Mouse (Mus musculus): ENCODE measurements around the gene Naa80. TPM values are rescaled to one million over a fixed set of nuclear protein-coding genes. Genes with fewer than 3 reads are reported as not detected.
A peak's percentile ranks its signal among the peaks of the same experiment; 100 is the strongest.
"Not testable (repeated sequence)": the region's sequence is repeated elsewhere in the genome, so short reads cannot be mapped to it uniquely, and the experiment has no call there.

Naa80 gene
- polyA plus RNA-seq, 1 experiment from 2014 or later: 17.9 TPM

DNA sequence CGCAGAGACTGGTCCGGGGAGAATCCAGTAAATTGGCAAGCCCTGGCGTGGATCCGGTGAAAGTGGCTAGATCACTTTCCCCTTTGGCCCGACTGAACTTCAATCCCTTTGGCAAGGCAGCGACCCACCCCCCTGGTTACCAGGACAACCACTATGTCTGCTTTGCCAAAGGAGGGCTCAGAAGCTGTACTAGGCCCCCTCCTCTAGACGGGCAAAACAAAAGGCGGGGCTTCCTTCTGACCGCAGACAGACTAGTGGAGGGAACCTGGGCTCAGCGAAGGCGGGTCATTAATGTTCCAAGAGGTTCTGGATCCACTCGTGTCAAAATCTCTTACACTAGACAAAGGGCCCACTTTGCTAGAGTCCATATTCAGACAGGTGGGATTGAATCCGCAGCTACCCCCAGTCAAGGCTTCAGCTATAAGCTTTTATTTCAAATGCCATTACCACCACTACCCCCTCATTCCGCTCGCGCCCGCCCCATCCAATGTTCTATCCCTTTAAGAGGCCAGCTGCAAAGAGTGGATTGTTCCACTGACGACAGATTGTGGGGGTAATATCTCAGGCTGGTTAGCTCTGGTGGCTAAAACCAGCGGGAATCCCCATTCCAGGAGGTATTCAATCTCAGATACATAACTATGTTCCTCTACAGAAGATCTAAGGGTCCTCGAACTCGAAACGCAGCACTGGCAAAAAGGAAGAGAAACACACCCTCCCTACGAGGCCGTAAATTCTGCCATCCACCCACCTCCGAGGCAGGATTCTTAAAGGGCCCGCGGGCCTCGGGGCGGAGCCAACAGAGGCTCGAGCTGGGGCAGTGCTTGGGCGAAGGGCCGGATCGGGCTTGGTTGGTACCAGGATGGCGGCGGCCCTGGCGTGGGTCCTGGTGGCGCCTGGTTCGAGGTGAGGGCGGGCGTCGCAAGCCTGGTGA lies 10.1 kb upstream of the Naa80 start:
- DNase-seq (ENCODE audit: extremely low spot score, low spot score): peak; percentile 90
- H3K4me1 ChIP-seq: peaks cover 78% of the 10 kb centered on the region
- no peaks in the 10 kb centered on the region for H3K27me3 ChIP-seq (ENCODE audit: poor library complexity, severe bottlenecking)
- peak overlapping the region; percentile 93 for H3K4me3 ChIP-seq
- WGBS: under 1% methylated on average over 41 of the region's 41 CpGs
- peak overlapping the region; percentile 94 for H3K27ac ChIP-seq
- peaks cover 2% of the 10 kb centered on the region; the same call in 1 of the 2 replicates for H3K9me3 ChIP-seq
- peaks cover 63% of the 10 kb centered on the region for H3K36me3 ChIP-seq (replicated peaks)

DNA sequence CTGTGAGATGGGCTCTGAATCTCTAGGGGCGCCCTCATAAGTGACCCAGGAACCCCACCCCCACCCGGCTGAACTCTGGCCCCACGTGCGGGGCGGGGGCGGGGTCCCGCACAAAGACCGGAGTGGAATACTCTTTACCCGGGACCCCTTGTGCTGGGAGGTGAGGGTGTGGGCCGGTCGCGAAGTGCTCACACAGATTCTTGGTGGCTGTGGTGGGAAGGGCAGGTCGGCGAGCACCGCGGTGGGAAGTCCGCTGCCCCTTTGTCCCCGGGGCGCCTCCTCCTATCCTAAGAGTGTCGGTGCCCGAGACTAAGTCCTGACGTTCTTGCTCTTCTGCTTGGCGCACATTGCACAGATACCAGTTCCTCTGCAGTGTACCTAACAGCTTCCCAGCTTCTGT lies 9.4 kb upstream of the Naa80 start:
- H3K27me3 ChIP-seq (ENCODE audit: poor library complexity, severe bottlenecking): no peaks in the 10 kb centered on the region
- peaks cover 68% of the 10 kb centered on the region for H3K36me3 ChIP-seq (replicated peaks)
- H3K4me1 ChIP-seq: peaks cover 71% of the 10 kb centered on the region
- H3K4me3 ChIP-seq: peak overlapping the region; percentile 93
- no peak for DNase-seq (ENCODE audit: extremely low spot score, low spot score)
- WGBS: under 1% methylated on average over 23 of the region's 23 CpGs
- peak overlapping the region; percentile 94 for H3K27ac ChIP-seq
- peaks cover 3% of the 10 kb centered on the region; the same call in 1 of the 2 replicates for H3K9me3 ChIP-seq

- DNase-seq (ENCODE audit: extremely low spot score, low spot score): no peak
- H3K36me3 ChIP-seq (replicated peaks): peaks cover 68% of the 10 kb centered on the region
- no peaks in the 10 kb centered on the region for H3K27me3 ChIP-seq (ENCODE audit: poor library complexity, severe bottlenecking)
- H3K4me1 ChIP-seq: peaks cover 64% of the 10 kb centered on the region
- peaks cover 3% of the 10 kb centered on the region; the same call in 1 of the 2 replicates for H3K9me3 ChIP-seq
- peak overlapping the region; percentile 94 for H3K27ac ChIP-seq
- WGBS: 63% methylated on average over 13 of the region's 13 CpGs
- peak overlapping the region; percentile 93 for H3K4me3 ChIP-seq
Observed at GRCm38 (mm10) chr9:107570016-107570415, 8.7 kb upstream of the Naa80 start.

- DNase-seq (ENCODE audit: extremely low spot score, low spot score): no peak
- Histone ChIP-seq H3K9me3 (peaks cover 3% of the 10 kb centered on the region; the same call in 1 of the 2 replicates), H3K4me1 (peaks cover 61% of the 10 kb centered on the region), H3K27ac (peak overlapping the region; percentile 94), H3K27me3 (ENCODE audit: poor library complexity, severe bottlenecking) (no peaks in the 10 kb centered on the region), H3K36me3 (replicated peaks) (peaks cover 64% of the 10 kb centered on the region), H3K4me3 (peak overlapping the region; percentile 93)
- 94% methylated on average over 21 of the region's 21 CpGs for WGBS
Observed at GRCm38 (mm10) chr9:107570845-107571244, 7.8 kb upstream of the Naa80 start.

- Histone ChIP-seq H3K27ac (no peak overlapping the region), H3K4me1 (peaks cover 61% of the 10 kb centered on the region), H3K9me3 (peaks cover 3% of the 10 kb centered on the region; the same call in 1 of the 2 replicates), H3K27me3 (ENCODE audit: poor library complexity, severe bottlenecking) (no peaks in the 10 kb centered on the region), H3K4me3 (peak overlapping the region; percentile 93), H3K36me3 (replicated peaks) (peaks cover 57% of the 10 kb centered on the region)
- no peak for DNase-seq (ENCODE audit: extremely low spot score, low spot score)
- WGBS: 93% methylated on average over 22 of the region's 22 CpGs
Observed at GRCm38 (mm10) chr9:107571534-107572326, 7.0 kb upstream of the Naa80 start.

GRCm38 (mm10) chr9:107572327-107572662 lies 6.4 kb upstream of the Naa80 start:
- peaks cover 56% of the 10 kb centered on the region for H3K36me3 ChIP-seq (replicated peaks)
- H3K4me3 ChIP-seq: no peak overlapping the region
- WGBS: 97% methylated on average over 2 of the region's 2 CpGs

DNA sequence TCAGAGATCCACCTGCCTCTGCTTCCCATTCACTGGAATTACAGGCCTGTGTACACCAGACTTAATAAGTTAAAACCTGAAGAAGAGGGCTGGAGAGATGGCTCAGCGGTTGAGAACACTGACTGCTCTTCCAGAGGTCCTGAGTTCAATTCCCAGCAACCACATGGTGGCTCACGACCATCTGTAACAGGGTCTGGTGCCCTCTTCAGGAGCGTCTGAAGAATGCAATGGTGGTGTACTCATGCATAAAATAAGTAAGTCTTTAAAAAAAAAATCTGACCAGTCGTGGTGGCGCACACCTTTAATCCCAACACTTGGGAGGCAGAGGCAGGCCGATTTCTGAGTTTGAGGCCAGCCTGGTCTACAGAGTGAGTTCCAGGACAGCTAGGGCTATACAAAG lies 4.9 kb upstream of the Naa80 start:
- DNase-seq (ENCODE audit: extremely low spot score, low spot score); H3K4me3 ChIP-seq; H3K27me3 ChIP-seq (ENCODE audit: poor library complexity, severe bottlenecking); H3K9me3 ChIP-seq; H3K27ac ChIP-seq: not testable (repeated sequence)
- H3K36me3 ChIP-seq (replicated peaks): peaks cover 56% of the 10 kb centered on the region
- WGBS: 80% methylated on average over 6 of the region's 6 CpGs
- peaks cover 62% of the 10 kb centered on the region for H3K4me1 ChIP-seq

More at GRCm38 (mm10) chr9:107572327-107572662, 6.4 kb upstream of the Naa80 start:
- peaks cover 61% of the 10 kb centered on the region for H3K4me1 ChIP-seq
- no peak for DNase-seq (ENCODE audit: extremely low spot score, low spot score)
- peaks cover 3% of the 10 kb centered on the region; the same call in 1 of the 2 replicates for H3K9me3 ChIP-seq
- H3K27me3 ChIP-seq (ENCODE audit: poor library complexity, severe bottlenecking): no peaks in the 10 kb centered on the region
- H3K27ac ChIP-seq: no peak overlapping the region

GRCm38 (mm10) chr9:107575579-107576356 lies 2.9 kb upstream of the Naa80 start:
- WGBS: 86% methylated on average over 14 of the region's 14 CpGs
- H3K4me1 ChIP-seq: peaks cover 69% of the 10 kb centered on the region
- DNase-seq (ENCODE audit: extremely low spot score, low spot score): no peak
- no peaks in the 10 kb centered on the region for H3K27me3 ChIP-seq (ENCODE audit: poor library complexity, severe bottlenecking)
- H3K9me3 ChIP-seq: peaks cover 3% of the 10 kb centered on the region; the same call in 1 of the 2 replicates
- no peak overlapping the region for H3K4me3 ChIP-seq
- peak overlapping the region; percentile 86 for H3K27ac ChIP-seq
- H3K36me3 ChIP-seq (replicated peaks): peaks cover 53% of the 10 kb centered on the region

DNA sequence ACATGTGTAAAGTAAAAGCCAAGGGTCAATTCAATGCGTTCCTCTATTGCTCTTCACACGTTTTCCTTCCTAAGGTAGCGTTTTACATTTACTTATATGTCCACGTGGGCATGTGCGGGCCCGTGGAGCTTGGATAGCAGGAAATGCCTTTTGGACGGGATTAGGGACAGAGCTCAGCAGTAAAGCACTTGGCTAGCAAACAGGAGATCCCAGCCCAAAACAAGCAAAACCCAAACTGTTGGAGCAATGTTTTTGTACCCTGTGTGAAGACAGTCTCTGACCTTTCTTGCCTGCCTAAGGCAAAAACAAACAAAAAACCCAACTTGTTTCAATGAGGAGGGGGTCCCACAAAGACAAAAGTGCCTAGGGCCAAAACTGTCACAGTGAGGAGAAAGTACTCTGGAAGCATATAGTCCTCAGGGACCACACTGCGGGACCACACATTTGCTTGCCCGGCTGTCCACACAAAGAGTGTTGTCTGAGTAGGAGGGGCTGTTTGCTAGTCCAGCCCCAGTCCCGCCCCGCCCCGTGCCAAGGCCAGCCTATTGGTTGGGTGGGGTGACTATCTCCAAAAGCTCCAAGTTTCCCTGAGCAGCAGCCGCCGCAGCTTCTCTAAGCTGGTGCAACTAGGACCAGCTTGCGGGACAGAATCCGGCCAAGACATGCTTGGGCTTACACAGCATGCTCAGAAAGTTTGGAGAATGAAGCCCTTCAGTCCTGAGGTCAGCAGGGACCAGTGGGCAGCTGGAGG lies 2.2 kb upstream of the Naa80 start, which contains the start of gene Hyal1:
Hyal1 (plus strand) TSS at position 571 of the 751 bp plus-strand sequence.
- WGBS: 27% methylated on average over 16 of the region's 16 CpGs
- H3K9me3 ChIP-seq: peaks cover 3% of the 10 kb centered on the region; the same call in 1 of the 2 replicates
- peak within 1 kb of the TSS; percentile 86 for H3K27ac ChIP-seq
- H3K4me3 ChIP-seq: peak within 1 kb of the TSS; percentile 52
- peak; percentile 87 for DNase-seq (ENCODE audit: extremely low spot score, low spot score)
- H3K27me3 ChIP-seq (ENCODE audit: poor library complexity, severe bottlenecking): no peaks in the 10 kb centered on the region
- peaks cover 45% of the 10 kb centered on the region for H3K36me3 ChIP-seq (replicated peaks)
- H3K4me1 ChIP-seq: peaks cover 69% of the 10 kb centered on the region

- H3K4me3 ChIP-seq: no peak overlapping the region
- H3K36me3 ChIP-seq (replicated peaks): peaks cover 36% of the 10 kb centered on the region
- H3K4me1 ChIP-seq: peaks cover 69% of the 10 kb centered on the region
- H3K27ac ChIP-seq: no peak overlapping the region
- H3K27me3 ChIP-seq (ENCODE audit: poor library complexity, severe bottlenecking): no peaks in the 10 kb centered on the region
- WGBS: 94% methylated on average over 10 of the region's 10 CpGs
- H3K9me3 ChIP-seq: peaks cover 3% of the 10 kb centered on the region; the same call in 1 of the 2 replicates
- no peak for DNase-seq (ENCODE audit: extremely low spot score, low spot score)
Observed at GRCm38 (mm10) chr9:107577871-107578270, 816 bp upstream of the Naa80 start.

- Histone ChIP-seq H3K4me1 (peaks cover 69% of the 10 kb centered on the region), H3K4me3 (peak overlapping the region; percentile 4; the same call in 1 of the 2 replicates), H3K36me3 (replicated peaks) (peaks cover 32% of the 10 kb centered on the region), H3K9me3 (no peaks in the 10 kb centered on the region), H3K27ac (peak overlapping the region; percentile 92), H3K27me3 (ENCODE audit: poor library complexity, severe bottlenecking) (no peaks in the 10 kb centered on the region)
- WGBS: 96% methylated on average over 14 of the region's 14 CpGs
- no peak for DNase-seq (ENCODE audit: extremely low spot score, low spot score)
Observed at GRCm38 (mm10) chr9:107579023-107579900, 575 bp downstream of the Naa80 start.

Measured in forebrain, embryonic 10.5 days (tissue).